Comparison of ENCODE assay signal across 11 mouse cellular contexts in the genomic region with DNA sequence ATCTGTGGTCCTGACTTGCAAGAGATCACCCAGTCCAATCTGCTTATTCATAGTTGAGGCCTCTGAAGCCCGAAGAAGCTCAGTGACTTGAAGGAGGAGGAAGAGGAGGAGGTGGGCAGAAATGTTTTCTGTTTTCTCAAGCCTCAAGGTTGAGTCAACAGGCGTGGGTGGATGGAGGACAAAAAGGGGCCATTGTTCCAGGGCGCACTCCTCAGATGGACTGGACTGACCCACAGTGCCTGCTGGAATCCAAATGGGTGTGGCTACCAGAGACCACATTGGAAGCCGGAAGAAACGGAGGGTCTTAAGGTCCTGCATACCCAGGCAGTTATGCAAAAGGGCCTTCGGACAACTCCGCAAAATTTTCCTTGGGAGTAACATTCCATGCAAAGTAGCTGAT.
"Had no signal": no experiment of that assay in that cellular context is flagged by ENCODE, and none has a peak within 500 bp of the region (broad histone marks: within the 10 kb centered on the region; RNA-seq: fewer than 3 reads in every experiment).

No protein-coding gene starts in this region.

- H3K36me3 ChIP-seq: midbrain, embryonic 13.5 days; neural tube, embryonic 12.5 days; stomach, embryonic 15.5 days had no signal

- H3K27me3 ChIP-seq: midbrain, embryonic 13.5 days; neural tube, embryonic 12.5 days; stomach, embryonic 15.5 days had no signal

- H3K27ac ChIP-seq: left cerebral cortex, adult 2 months; liver, embryonic 14.5 days; neural tube, embryonic 12.5 days; stomach, embryonic 15.5 days had no signal

- DNase-seq: kidney, adult 8-10 months; lung, adult 18-20 months; lung, postnatal 36 days; right cerebral cortex, postnatal 14 days; thymus, adult 2 months; thymus, postnatal 25 days had no signal

- H3K9me3 ChIP-seq: midbrain, embryonic 13.5 days; neural tube, embryonic 12.5 days; stomach, embryonic 15.5 days had no signal

- H3K4me3 ChIP-seq: left cerebral cortex, adult 2 months; midbrain, embryonic 13.5 days; neural tube, embryonic 12.5 days; stomach, embryonic 15.5 days had no signal

- H3K4me1 ChIP-seq: stomach, embryonic 15.5 days had no signal
